Mouse (Mus musculus): ENCODE measurements around the gene Cmc1.

GRCm38 (mm10) chr9:118110360-118110710 lies 39.6 kb downstream of the Cmc1 start:
- TF ChIP-seq CTCF (IDR thresholded peaks at IDR 0.05; ENCODE audit: borderline replicate concordance, insufficient read depth, low read length): no peak
- TF ChIP-seq POLR2A (IDR thresholded peaks at IDR 0.05; ENCODE audit: low read depth, low read length): no peak
